Mouse (Mus musculus) CH12.LX (cell line): ENCODE measurements around the gene Ebf3. TPM values are rescaled to one million over a fixed set of nuclear protein-coding genes. Genes with fewer than 3 reads are reported as not detected.

ENCODE experiments used
- DNase-seq: peaks from one replicate; pipeline ENCODE4 v3.0.0-alpha.2; 2013; ENCODE audit errors: extremely low read depth
- H3K27ac ChIP-seq: 2 replicates; pipeline ENCODE4 v1.5.1; 2012; ENCODE audit warnings: low read depth, mild to moderate bottlenecking, control low read depth, moderate library complexity; ENCODE audit not compliant: insufficient read depth
- H3K27me3 ChIP-seq: replicated peaks from 2 replicates; pipeline ENCODE3; 2012; ENCODE audit warnings: inconsistent platforms
- H3K36me3 ChIP-seq, 2 experiments: replicated peaks in 1 of 2; 2 replicates each; pipeline versions ENCODE3 to v1.6.1; 2012; ENCODE audit warnings: inconsistent platforms in 1 of 2, low read length in 1 of 2, mild to moderate bottlenecking in 1 of 2, mixed read lengths in 1 of 2, moderate library complexity in 1 of 2; ENCODE audit not compliant: control insufficient read depth in 1 of 2, insufficient read depth in 1 of 2
- H3K4me1 ChIP-seq, 2 experiments: 2 replicates each; pipeline ENCODE4 v1.6.1; 2012; ENCODE audit warnings: inconsistent platforms in 1 of 2, moderate library complexity in 1 of 2; ENCODE audit not compliant: insufficient read depth in 2 of 2, control insufficient read depth in 1 of 2
- H3K4me2 ChIP-seq: 2 replicates; pipeline ENCODE4 v1.6.1; 2012; ENCODE audit warnings: low read depth, mild to moderate bottlenecking, control low read depth; ENCODE audit not compliant: poor library complexity, insufficient read depth, severe bottlenecking
- H3K4me3 ChIP-seq, 3 experiments: fragments of 150-350 bp in 1 of 3; sonication (generic) in 1 of 3; replicated peaks in 1 of 3; 2 replicates each; pipeline versions ENCODE3 to v1.5.1; 2011 to 2012; ENCODE audit warnings: low read depth in 2 of 3, low read length in 2 of 3, mild to moderate bottlenecking in 2 of 3, moderate library complexity in 2 of 3, control low read depth in 1 of 3, improper control_type of control experiment in 1 of 3, inconsistent platforms in 1 of 3, mixed read lengths in 1 of 3; ENCODE audit not compliant: poor library complexity in 1 of 3
- H3K79me2 ChIP-seq: replicated peaks from 2 replicates; pipeline ENCODE4 v1.6.1; 2012; ENCODE audit warnings: mild to moderate bottlenecking, moderate library complexity; ENCODE audit not compliant: control insufficient read depth, poor library complexity, insufficient read depth, severe bottlenecking; ENCODE audit errors: extremely low read depth
- H3K9ac ChIP-seq: 2 replicates; pipeline ENCODE4 v1.6.1; 2012; ENCODE audit warnings: low read depth, mild to moderate bottlenecking, control low read depth, moderate library complexity; ENCODE audit not compliant: insufficient read depth
- H3K9me3 ChIP-seq: replicated peaks from 2 replicates; pipeline ENCODE3; 2012; ENCODE audit warnings: low read length, inconsistent platforms, mixed read lengths
- BHLHE40 ChIP-seq: IDR thresholded peaks from 2 replicates; pipeline ENCODE4 v1.6.1; 2011; ENCODE audit warnings: mild to moderate bottlenecking, low read depth, low read length, improper control_type of control experiment
- CTCF ChIP-seq, 2 experiments: IDR thresholded peaks in 1 of 2; conservative IDR thresholded peaks in 1 of 2; 2 replicates each; pipeline ENCODE4 v1.5.1; 2011 to 2012; ENCODE audit warnings: low read depth in 2 of 2, low read length in 2 of 2, improper control_type of control experiment in 1 of 2, inconsistent platforms in 1 of 2, mild to moderate bottlenecking in 1 of 2, moderate library complexity in 1 of 2
- EP300 ChIP-seq: IDR thresholded peaks from 2 replicates; pipeline ENCODE4 v1.6.1; 2011; ENCODE audit warnings: low read length, improper control_type of control experiment
- IRF4 ChIP-seq: IDR thresholded peaks from 2 replicates; pipeline ENCODE4 v1.6.1; 2014; ENCODE audit warnings: low read depth, mild to moderate bottlenecking, inconsistent platforms, low read length, improper control_type of control experiment
- KAT2A ChIP-seq: IDR thresholded peaks from 2 replicates; pipeline ENCODE4 v1.6.1; 2012; ENCODE audit warnings: low read length, improper control_type of control experiment, inconsistent platforms; ENCODE audit not compliant: insufficient replicate concordance
- MAFK ChIP-seq: IDR thresholded peaks from 2 replicates; pipeline ENCODE4 v1.6.1; 2011; ENCODE audit warnings: low read length, improper control_type of control experiment; ENCODE audit not compliant: insufficient replicate concordance
- MEF2A ChIP-seq: IDR thresholded peaks from 2 replicates; pipeline ENCODE4 v1.6.1; 2014; ENCODE audit warnings: low read depth, mild to moderate bottlenecking, inconsistent platforms, low read length, improper control_type of control experiment, borderline replicate concordance
- POLR2A ChIP-seq: IDR thresholded peaks from 2 replicates; pipeline ENCODE4 v1.6.1; 2011; ENCODE audit warnings: low read depth, mild to moderate bottlenecking, improper control_type of control experiment, low read length
- POLR2AphosphoS2 ChIP-seq: IDR thresholded peaks from 2 replicates; pipeline ENCODE4 v1.6.1; 2011; ENCODE audit warnings: low read depth, low read length, improper control_type of control experiment
- RCOR1 ChIP-seq: conservative IDR thresholded peaks from 2 replicates; pipeline ENCODE4 v1.6.1; 2012; ENCODE audit warnings: low read depth, mild to moderate bottlenecking, inconsistent platforms, low read length, improper control_type of control experiment
- SIN3A ChIP-seq: IDR thresholded peaks from 2 replicates; pipeline ENCODE4 v1.6.1; 2012; ENCODE audit warnings: low read length, improper control_type of control experiment, inconsistent platforms
- SMC3 ChIP-seq: IDR thresholded peaks from 2 replicates; pipeline ENCODE4 v1.6.1; 2011; ENCODE audit warnings: low read depth, low read length, improper control_type of control experiment
- UBTF ChIP-seq: IDR thresholded peaks from 2 replicates; pipeline ENCODE4 v1.6.1; 2012; ENCODE audit warnings: low read depth, mild to moderate bottlenecking, inconsistent platforms, low read length, improper control_type of control experiment, moderate library complexity
- ZC3H11A ChIP-seq: IDR thresholded peaks from 2 replicates; pipeline ENCODE4 v1.6.1; 2012; ENCODE audit warnings: low read depth, mild to moderate bottlenecking, inconsistent platforms, low read length, improper control_type of control experiment
- ZMIZ1 ChIP-seq: IDR thresholded peaks from 2 replicates; pipeline ENCODE4 v1.6.1; 2012; ENCODE audit warnings: low read depth, mild to moderate bottlenecking, inconsistent platforms, low read length, improper control_type of control experiment
- ZNF384 ChIP-seq: IDR thresholded peaks from 2 replicates; pipeline ENCODE4 v1.6.1; 2012; ENCODE audit warnings: low read depth, low read length, improper control_type of control experiment, inconsistent platforms
- dilution Hi-C: fragments of 300-500 bp; cut with MboI; formaldehyde crosslinking; loops from 2 replicates; pipeline ENCODE4 v1.14.3; 2020; ENCODE audit warnings: low sequenced_read_pairs; ENCODE audit not compliant: extremely low pct_unique_long_range_greater_than_20kb, extremely low pct_ligation_motif_present
- in situ Hi-C: fragments of 300-500 bp; cut with MboI; formaldehyde crosslinking; loops from 3 replicates; pipeline ENCODE4 v1.14.3; 2019; ENCODE audit warnings: low sequenced_read_pairs, low pct_ligation_motif_present, low pct_unique_long_range_greater_than_20kb, mixed read lengths
- polyA plus RNA-seq: library from polyadenylated mRNA; unstranded; fragments of >175 nt; gene quantifications from 2 replicates; pipeline ENCODE4 v1.2.1, GENCODE M21; 2012; ENCODE audit warnings: low read depth; ENCODE audit not compliant: insufficient read length
- total RNA-seq, 2 experiments: library from RNA; depleted of rRNA; stranded (reverse); fragments of 300-350 nt in 1 of 2; fragments of >200 nt in 1 of 2; gene quantifications; 2 replicates each; pipeline ENCODE4 v1.2.3; 2012 to 2014

The Ebf3 gene
- total and polyA plus RNA-seq, 3 experiments = 0.10 to 0.89 TPM; not detected in 1

GRCm38 (mm10) chr7:137311341-137312110 is 2.7 kb downstream of the Ebf3 start:
- dilution Hi-C loops (no loop called here), in situ Hi-C loops (no loop called here)
- Histone ChIP-seq H3K79me2 (no peaks in the 10 kb centered on the region), H3K4me3 (peak overlapping the region; percentile 2 to 47 (median 29)), H3K4me1 (peaks cover 0 to 9% of the 10 kb centered on the region in 2 experiments; a peak in 2 of 4 replicates), H3K36me3 (no peaks in the 10 kb centered on the region), H3K27me3 (peaks cover 2% of the 10 kb centered on the region), H3K4me2 (peak overlapping the region; percentile 84), H3K27ac (no peak overlapping the region), H3K9ac (peak overlapping the region; percentile 15; the same call in 1 of the 2 replicates), H3K9me3 (peaks cover 43% of the 10 kb centered on the region)
- DNase-seq = no peak
- TF ChIP-seq SMC3 = 0 out of 2 replicates have a peak, but pooled peaks have one; percentile 3
- TF ChIP-seq MEF2A = no peak

- peak; percentile 89 for TF ChIP-seq EP300
- TF ChIP-seq POLR2A = peak; percentile 28; the same call in 1 of the 2 replicates
- TF ChIP-seq ZMIZ1 = no peak
- peak; percentile 57 for TF ChIP-seq BHLHE40
- no peak for TF ChIP-seq UBTF
- no peak for TF ChIP-seq MAFK
- no peak for TF ChIP-seq POLR2AphosphoS2
- peak; percentile 99 for TF ChIP-seq ZNF384
- no peak for TF ChIP-seq KAT2A
- TF ChIP-seq SIN3A = no peak; the same call in 1 of the 2 replicates
- TF ChIP-seq RCOR1 = peak; percentile 17; the same call in 1 of the 2 replicates
- TF ChIP-seq CTCF (conservative IDR thresholded peaks at IDR 0.05 in 1 of 2, IDR thresholded peaks at IDR 0.05 in 1 of 2; ENCODE audit: low read depth in 2 of 2, low read length in 2 of 2) = no peak
- no peak for TF ChIP-seq ZC3H11A
- peak; percentile 96 for TF ChIP-seq IRF4
- TF ChIP-seq, all 38 proteins: peak for 6
- in situ Hi-C loops = no loop called here
- Histone ChIP-seq H3K9ac (peak overlapping the region; percentile 59), H3K27me3 (peaks cover 2% of the 10 kb centered on the region), H3K4me3 (peak overlapping the region; percentile 2 to 60 (median 47)), H3K79me2 (no peaks in the 10 kb centered on the region), H3K4me2 (peak overlapping the region; percentile 84), H3K27ac (peak overlapping the region; percentile 85; the same call in 1 of the 2 replicates), H3K9me3 (peaks cover 36% of the 10 kb centered on the region), H3K4me1 (peaks cover 0 to 9% of the 10 kb centered on the region in 2 experiments; a peak in 2 of 4 replicates), H3K36me3 (no peaks in the 10 kb centered on the region)
- dilution Hi-C loops = no loop called here
- DNase-seq = peak; percentile 66
Observed at GRCm38 (mm10) chr7:137310876-137311275, 3.4 kb downstream of the Ebf3 start.
